Mouse (Mus musculus) adrenal gland, adult 18-20 months (tissue): ENCODE measurements around the gene Farp1. TPM values are rescaled to one million over a fixed set of nuclear protein-coding genes. Genes with fewer than 3 reads are reported as not detected.

Source experiments
- DNase-seq, 2 experiments: peaks; one replicate each; pipeline ENCODE4 v3.0.0; 2021 to 2022; ENCODE audit warnings: low spot score in 2 of 2
- total RNA-seq, 2 experiments: library from RNA; stranded (reverse); gene quantifications; 1 replicate in 1 of 2; 2 replicates in 1 of 2; pipeline ENCODE4 v1.2.3; 2021

Gene Farp1
- total RNA-seq, 2 experiments from 2014 or later = 18.3 to 26.6 TPM

DNA sequence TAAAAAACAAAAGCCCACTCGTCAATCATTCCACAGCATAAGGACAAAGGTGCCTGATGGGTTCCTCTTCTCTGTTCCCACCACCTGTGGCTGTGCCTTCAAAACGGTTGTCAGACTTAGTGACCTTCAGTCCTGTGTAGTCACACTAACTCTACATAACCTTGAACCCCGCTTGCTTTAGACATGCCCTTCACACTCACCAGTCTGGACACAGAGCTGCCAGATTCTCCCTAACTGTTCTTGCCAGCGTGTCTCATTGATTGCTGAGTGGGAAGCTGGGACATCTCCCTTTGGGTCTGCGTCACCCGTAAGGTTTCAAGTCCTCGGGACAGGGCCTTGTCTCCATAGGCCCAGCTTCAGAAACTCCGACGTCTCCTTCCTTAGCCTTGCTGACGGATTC lies 217.5 kb downstream of the Farp1 start:
- DNase-seq = no peak

DNA sequence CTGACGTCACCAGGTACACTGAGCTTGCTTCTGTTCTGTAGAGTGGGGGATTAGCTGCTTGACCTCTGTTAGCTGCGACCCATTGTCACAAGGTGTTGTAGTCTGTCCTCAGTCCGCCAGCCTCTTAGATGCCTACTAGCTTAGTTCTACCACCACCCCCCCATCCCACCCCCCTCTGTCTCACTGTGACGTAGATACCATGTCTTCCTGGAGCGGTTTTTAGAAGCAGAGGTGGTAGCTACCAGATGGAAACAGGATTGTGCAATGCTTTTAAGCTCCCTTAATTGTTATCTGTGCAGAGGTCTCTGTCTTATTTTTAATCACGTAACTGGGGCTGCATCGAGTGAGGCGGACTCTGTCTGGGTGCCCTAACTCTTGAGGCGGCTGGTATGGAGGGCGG lies 219.9 kb downstream of the Farp1 start:
- no peak for DNase-seq

DNA sequence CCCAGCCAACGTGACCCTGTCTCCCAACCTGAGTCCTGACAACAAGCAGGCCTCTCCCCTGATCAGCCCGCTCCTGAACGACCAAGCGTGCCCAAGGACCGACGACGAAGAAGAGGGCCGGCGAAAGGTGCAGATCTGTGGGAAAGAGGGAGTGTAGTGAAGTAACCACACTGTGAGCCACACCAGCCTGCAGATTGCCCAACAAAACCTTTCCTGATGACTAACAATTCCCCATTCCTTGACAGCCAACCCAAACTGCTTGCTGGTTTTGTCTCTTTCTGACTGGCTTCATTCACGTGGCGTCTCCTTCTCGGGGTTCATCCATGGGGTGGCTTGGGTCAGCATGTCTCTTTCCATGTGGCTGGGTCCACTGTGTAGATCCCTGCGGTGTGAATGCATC lies 220.5 kb downstream of the Farp1 start:
- no peak for DNase-seq

DNA sequence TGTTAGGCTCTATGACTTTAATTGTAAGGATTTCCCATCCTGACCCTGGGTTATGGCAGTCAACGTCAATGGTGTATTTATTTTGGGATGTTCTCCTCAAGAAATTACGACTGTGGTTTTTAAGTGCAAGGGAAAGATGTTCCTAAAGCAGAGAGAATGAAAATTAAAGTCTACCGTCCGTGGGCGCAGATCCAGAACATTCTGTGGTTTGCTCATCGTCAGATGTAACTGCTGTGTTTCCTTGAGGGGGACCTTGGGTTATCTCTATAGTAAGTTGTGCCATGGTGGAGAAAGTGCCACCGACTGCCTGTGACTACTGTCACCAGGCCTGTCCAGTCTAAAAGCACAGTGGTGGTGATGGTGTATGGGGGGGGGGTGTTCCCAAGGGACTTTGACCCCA lies 221.9 kb downstream of the Farp1 start:
- no peak for DNase-seq

DNA sequence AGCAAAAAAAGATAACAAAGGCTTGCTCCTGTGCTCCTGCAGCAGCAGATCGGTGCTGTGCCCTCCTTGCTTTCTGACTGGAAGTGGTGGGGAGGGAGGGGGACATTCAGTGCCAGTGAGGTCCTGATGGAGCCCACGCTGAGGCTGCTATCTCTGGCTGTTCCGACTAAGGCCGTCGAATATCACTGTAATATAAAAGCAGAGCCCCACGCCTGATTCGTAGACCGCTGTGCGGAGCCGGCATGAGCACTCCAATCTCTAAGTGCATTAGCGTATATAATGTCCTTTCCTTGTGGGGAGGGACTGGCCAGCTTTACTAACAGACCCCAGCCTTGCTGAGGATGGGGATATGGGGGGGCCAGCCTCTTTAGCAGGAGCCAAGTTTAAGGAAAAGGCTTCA lies 224.3 kb downstream of the Farp1 start:
- no peak for DNase-seq

DNA sequence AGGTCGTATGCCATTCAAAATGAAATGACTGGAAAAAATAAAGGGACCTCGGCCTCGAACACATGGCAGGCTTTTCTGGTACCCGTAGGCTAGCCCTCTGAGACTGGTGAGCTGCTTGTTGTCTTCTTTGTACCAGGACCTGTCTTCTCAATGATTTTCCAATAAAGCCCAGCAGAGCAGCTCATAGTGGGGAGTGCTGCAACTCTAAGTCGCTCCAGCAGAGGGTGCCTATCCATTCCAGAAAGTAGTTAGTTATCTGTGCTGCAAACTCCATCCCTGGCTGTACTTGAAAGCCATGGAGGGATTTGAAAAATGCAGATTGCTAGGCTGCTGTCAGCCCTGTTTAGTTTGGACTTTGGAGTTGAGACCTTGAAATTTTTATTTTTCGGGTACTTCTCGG lies 224.8 kb downstream of the Farp1 start:
- peak; percentile 49 to 55 for DNase-seq

DNA sequence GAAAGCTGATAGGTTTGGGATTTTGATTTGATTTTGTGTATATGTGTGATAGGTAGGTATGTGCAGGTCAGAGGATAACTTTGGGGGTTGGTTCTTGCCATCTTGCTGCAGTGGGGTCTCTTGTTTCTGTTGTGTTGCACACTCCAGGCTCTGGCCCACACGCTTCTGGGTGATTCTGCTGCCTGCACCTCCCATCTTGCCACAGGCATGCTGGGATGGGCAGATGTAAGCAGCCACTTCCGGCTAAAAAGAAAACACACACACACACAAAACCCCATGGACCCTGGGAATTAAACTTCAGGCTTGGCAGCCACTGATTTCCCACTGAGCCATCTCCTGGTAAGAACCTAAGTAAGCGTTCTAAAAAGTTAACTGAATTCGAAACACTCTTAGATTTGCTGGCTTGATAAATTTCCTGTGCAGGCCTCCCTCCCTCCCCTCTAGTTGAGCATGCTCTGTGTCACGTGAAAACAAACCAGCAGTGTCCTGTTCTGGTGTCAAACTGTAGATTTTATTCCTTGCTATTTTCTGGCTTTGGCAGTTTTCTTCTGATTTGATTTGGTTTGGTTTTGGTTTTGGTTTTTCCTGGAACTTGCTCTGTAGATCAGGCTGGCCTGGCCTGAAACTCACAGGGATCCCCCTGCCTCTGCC lies 226.4 kb downstream of the Farp1 start:
- no peak for DNase-seq

DNA sequence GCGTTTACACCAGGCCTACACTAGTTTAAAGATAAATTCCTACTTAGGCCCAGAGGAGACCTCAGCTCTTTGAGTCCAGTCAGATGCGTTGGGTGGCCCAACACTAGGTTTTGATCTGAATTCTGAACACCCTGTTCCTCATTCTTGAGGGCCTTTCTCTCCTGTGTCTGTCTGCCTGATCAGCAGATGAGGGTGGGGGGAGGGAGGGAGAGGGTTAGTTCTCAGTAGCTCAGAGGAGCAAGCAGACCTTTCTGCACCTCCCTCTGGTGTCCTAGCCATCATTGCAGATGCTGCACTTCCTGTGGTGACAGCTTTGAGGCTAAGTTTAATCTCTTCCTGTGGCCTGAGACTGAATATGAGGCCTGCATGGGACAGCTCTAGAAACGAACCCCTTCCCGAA lies 227.6 kb downstream of the Farp1 start:
- no peak for DNase-seq

DNA sequence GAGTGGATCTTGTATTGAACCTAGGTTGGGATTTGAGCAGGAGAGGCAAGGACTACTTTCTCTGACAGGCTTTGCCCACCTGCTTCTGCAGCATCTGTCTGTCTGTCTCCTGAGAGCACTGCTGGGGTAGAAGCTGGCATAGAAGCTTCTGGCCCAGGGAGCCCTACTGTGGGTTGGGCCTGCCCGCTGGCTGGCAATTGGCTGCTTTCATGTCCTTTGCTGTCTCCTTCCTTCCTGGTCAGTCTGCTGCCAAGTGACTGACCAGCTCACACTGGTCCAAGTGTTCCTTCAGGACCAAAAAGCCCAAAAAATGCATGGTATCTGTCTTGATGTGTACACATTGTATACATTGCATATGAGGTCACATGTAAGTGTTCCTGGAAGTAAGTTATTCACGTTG lies 228.9 kb downstream of the Farp1 start:
- DNase-seq = no peak

DNA sequence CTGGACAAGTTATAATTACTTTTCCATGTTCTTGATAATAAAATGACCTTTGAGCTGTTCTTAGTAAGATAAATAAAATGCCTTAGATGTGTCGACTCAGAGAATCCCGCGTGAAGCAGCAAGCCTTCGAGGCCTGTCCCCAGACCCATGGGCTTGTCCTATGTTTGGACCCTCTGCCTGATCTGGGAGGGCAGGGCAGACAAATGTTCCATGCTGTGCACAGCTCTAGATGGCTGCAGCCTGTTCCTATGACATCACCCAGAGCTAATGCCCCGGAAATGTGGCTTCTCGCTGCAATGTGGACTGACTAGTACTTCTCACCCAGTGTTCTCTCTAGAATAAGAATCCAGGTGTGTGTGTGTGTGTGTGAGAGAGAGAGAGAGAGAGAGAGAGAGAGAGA lies 229.5 kb downstream of the Farp1 start:
- no peak for DNase-seq

DNA sequence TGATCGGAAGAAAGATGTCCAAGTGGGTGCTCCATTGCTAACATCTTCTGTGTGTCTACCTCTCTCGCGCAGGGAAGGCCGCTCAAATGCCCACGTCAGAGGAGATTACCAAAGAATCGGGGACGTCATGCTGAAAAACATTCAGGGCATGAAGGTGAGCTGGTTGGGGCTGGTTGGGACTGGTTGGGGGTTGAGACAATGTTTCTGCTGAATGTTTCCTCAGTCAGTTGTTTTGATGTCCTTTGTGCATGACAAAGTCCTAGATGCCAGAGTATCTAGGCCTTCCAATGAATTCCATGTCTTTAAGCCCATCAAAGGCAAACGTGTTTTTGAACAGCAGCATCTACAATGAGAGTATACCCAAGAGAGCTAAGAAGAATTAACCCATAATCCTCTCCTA lies 232.8 kb downstream of the Farp1 start:
- no peak for DNase-seq

DNA sequence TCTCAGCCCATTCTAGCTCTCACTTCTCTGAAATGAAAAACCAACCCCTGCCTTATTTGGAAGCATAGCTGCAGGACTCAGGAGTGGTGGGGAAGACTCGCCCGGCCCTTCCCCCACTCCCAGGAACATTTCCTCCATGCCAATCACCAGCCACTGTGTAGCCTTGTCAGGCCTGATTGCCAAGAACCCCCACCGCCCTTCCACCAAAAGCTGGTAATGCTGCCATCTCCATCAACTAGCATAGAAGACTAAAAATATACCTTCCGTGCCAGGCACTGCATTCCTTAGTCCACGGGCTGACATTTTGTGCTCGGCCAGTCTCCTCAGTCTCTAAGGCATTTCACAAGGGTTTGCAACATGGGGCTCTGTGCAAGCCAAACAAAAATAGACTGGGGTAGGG lies 235.5 kb downstream of the Farp1 start:
- DNase-seq = no peak

DNA sequence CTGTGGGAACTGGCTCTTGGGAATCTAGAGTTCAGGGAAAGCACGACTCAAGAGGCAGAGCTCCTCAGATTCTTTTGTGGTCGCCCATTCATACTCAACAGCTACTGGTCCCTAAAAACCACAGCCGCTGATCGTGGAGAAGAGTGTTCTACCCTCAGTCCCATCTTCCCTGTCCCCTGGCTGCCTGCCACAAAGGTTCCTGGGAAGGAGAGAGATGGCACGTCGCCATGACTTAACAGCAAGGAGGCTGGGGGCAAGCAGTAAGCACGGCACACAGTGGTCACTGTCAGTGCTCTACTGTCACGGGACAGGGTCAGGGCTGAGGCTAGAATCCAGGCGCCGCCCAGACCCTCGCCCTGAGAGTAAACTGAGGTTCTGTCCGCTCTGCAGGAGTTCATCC lies 240.0 kb downstream of the Farp1 start:
- no peak for DNase-seq

DNA sequence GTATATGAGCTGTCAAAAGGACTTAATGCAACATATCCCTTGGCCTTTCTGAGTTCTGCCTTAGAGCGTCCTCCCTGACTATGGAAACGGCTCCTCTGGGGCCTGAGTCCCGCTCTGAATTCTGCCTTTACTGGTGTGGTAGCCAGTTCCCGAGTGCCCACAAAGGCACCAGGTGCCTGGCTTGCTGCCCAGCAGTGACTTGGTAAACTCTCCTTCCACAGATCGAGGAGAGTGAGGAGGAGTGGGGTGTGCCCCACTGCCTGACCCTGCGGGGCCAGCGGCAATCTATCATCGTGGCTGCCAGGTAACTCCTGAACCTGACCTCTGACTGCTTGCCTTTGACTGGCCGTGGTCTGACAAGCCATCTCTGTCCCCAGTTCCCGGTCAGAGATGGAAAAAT lies 241.0 kb downstream of the Farp1 start:
- no peak for DNase-seq

DNA sequence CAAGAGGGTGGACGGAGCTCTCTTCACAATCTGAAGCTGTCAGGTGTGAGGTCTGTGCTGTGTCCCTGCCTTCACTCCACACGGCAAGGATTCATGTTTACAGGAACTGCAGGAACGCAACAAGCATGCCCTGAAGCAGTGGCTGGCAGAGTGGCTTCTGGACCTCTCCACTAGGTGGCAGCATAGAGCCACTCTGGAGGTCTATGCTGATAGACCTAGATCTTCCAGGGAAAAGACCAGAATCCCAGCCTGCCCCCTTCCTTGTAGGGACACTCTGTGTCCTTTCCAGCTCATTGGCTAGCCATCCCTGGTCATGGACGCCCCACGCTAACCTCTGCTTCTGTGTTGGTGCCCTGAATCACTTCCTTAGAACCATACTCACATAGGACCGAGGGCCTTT lies 244.1 kb downstream of the Farp1 start:
- DNase-seq = peak; percentile 86 to 87

DNA sequence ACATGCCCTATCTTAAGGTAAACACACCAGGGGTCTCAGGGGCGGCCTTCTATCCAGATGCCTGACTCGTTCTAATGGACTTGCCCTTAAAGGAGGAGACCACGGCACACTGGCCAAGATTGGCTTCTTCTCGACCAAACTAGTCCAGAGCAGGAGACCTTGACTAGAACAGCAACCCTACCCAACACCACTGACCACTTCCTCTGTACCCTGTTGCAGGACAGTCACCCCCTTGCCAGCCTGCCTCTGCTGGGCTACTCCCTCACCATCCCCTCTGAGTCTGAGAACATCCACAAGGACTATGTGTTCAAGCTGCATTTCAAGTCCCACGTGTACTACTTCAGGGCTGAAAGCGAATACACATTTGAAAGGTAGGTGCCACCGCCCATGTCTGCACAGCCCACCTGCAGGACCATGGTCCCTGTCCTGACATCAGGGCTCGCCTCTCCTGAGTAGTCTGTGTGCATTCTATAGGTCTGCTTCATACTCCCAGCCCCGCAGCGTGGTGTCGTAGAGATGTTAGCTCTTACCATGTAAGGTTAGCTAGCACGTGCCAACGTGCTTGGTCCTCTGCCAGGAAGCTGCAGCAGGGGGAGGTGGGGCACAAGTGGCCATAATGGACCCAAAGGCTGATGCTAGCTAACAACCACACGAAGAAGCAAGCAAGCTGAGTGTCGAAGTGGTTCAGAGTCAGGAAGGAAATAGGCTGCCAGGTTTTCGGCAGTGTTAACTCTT lies 245.8 kb downstream of the Farp1 start:
- DNase-seq = peak in 1 of 2 experiments; percentile 34

DNA sequence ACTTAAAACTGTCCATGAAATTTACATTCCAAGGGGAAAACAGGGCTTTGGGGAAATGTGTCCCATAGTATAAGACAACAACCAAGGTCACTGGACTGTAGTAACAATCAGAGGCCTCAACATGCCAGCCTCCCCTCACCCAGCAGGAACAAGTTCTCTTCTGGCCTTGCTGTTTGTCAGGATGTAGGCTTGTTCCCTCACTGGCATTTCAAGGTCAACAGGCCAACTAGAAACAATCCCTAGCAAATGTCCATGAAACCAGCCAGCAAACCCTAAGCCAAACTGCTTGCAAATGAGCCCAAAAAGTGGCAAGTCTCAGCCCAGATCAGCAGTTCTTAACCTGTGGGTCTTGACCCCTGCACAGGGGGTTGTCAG lies 246.3 kb downstream of the Farp1 start:
- DNase-seq = no peak

DNA sequence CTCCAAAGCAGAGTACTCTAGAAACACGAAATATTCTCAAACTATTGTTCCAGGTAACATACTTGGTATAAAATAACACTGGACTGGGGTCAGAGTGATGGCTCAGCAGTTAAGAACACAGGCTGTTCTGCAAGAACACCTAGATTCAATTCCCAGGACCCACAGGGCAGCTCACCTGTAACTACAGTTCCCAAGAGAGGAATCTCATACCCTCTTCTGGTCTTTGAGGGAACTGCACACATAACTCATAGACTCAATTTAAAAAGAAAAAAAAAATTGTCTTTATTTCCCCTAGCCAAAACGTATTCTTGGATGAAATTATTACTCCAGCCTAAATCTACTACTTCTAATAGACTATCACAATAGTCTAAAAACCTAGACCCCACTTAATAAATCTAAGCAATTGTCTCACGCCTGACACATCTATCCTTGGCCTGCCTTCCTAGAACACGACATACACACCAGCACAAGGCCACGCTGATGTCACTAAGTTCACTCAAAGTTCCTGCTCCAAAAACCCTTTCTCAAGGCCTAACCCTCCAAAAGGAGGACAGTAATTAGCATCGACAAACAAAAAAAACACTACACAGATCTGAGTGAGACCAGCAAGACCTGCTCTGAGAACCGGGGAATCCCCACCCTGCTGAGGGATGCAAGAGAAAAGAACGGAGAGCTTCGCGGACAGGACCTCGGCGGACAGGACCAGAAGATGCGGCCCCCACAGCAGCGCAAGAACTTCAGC lies 250.6 kb downstream of the Farp1 start:
- DNase-seq = no peak

DNA sequence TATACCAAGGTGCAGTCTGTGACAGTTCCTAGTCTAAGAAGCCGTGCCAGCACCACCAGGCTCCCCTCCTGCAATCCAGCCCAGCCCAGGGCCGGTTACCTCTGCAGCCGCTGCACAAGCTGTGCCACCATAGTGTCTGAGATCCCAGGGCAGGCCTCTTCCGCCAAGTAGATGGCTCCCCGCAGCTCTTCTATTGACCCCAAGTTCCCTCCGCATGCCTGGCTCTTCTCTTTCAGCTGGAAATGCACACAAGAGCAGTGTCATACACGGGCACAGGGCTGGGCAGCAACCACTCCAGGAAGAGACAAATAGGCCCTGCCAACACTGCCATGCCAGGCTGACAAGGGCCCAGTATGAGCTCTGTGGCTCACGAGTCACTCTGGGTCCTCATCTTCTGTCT lies 256.9 kb downstream of the Farp1 start:
- DNase-seq = no peak

DNA sequence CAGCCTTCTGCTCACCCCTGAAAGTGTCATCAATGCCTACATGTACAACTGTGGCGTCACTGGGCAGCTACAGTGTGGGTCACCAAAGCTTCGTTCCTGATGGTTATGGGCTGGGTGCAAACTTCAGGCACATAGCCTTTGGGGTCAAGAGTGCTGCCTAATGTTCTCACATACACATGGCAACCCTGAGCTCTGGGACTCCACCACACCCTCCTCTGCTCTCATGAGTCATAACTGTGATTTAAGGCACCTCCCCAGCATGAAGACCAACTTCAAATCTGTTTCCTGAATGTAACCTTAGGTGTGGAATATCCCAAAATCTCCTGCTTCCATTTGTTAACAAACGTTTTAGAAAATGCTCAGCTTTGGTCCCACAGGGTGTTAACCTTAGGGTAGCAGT lies 257.4 kb downstream of the Farp1 start:
- no peak for DNase-seq

DNA sequence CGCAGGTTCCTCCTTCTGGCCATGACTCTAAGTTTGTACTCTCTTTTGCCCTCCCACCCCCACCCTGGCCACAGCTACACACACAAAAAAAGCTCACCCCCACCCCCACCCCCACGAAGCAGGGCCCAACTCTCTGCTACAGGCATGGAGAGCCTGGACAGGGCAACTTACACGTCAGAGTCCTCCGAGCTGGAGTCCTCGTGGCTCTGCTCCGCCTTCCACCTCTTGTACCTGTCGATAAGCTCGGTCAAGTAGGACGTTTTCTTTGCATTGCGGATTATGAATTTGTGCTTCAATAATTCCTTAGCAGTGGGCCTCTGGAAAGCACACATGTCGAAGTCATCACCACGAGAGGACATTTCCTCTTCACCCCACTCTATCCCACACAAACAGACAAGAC lies 259.5 kb downstream of the Farp1 start:
- DNase-seq = no peak

DNA sequence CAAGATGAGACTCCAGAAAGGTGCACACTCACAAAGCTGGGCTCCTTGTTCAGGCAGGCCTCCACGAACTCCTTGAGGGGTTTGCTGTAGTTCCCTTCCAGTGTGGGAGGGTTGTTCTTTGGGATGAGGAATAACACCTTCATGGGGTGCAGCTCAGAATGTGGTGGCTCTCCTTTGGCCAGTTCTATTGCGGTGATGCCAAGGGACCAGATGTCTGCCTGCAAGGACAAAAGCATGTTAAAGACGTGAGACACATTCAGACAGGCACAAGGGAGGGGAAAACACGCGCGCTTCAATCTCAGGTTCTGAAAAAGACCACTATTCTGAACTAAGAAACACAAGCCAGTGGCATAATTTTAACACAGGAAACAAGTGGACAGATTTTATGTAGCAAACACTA lies 262.1 kb downstream of the Farp1 start:
- no peak for DNase-seq

DNA sequence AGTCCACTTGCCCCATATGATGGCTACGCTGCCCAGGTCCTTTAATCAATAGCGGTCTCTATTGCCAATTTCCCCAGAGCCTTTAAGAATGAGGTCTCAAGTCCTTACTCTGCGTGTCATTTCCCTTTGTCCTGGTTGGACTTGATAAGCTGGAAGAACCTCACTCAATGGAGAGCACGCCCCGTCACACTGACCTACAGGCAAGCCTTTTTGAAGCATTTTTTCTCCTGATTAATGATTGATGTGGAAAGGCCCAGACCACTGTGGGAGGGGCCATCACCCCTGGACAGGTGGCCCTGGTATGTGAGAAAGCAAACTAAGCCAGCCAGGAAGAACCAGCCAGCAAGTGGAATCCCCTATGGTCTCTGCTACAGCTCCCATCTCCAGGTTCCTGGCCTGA lies 263.5 kb downstream of the Farp1 start:
- no peak for DNase-seq
